In the genomic region with DNA sequence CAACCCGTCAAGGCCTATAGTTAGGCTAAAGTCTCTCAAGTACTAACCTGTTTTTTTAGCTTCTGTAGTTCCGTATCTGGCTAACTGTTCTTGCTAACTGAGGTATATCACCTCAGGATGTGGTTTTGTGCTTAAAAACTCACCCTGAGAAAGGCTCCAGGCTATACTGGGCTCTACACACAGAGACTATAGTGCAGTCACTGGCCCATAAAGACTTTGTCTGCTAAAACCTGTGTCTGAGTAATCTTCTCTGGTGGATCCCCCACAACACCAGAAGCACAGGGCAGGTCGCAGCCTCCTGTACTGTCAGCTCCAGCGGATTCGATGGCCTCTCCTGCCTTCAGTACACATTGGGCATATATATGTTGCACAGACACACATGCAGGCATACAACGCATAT, we compare ENCODE assay signal across 18 mouse cellular contexts. TPM values are rescaled to one million over a fixed set of nuclear protein-coding genes. Genes with fewer than 3 reads are reported as not detected.
DNase-seq lines count a peak whose midpoint lies in the region; ATAC-seq lines count a peak whose summit lies in the region.
"Had no signal": no experiment of that assay in that cellular context is flagged by ENCODE, and none has a peak within 500 bp of the region (broad histone marks: within the 10 kb centered on the region; RNA-seq: fewer than 3 reads in every experiment).

No protein-coding gene starts in this region.

- H3K4me1 ChIP-seq in liver, embryonic 12.5 days: peaks cover 73% of the 10 kb centered on the region

- no peak overlapping the region for H3K9ac ChIP-seq in liver, embryonic 12.5 days
- H3K9ac ChIP-seq: hindbrain, embryonic 14.5 days; neural tube, embryonic 15.5 days had no signal

- H3K36me3 ChIP-seq in liver, embryonic 12.5 days: peaks cover 39% of the 10 kb centered on the region

- no peak overlapping the region for H3K4me2 ChIP-seq in liver, embryonic 12.5 days
- H3K4me2 ChIP-seq: heart, embryonic 11.5 days; hindbrain, embryonic 14.5 days; neural tube, embryonic 15.5 days had no signal

- H3K27ac ChIP-seq in liver, embryonic 12.5 days: peak overlapping the region; percentile 33; the same call in 1 of the 2 replicates
- H3K27ac ChIP-seq: hindbrain, embryonic 14.5 days; midbrain, embryonic 10.5 days; neural tube, embryonic 15.5 days had no signal

- peak; percentile 71 to 74 for DNase-seq in B cell, adult 2 months
- DNase-seq in CD4-positive, CD25-positive, alpha-beta regulatory T cell, adult 2 months (ENCODE audit: low read depth, low spot score): peak; percentile 75
- DNase-seq in thymus, postnatal 14 days: peak; percentile 49
- no peak for DNase-seq in kidney, adult 9 months
- no peak for DNase-seq in gastrocnemius, postnatal 14 days
- no peak for DNase-seq in embryo, embryonic 10 days (ENCODE audit: low spot score)
- DNase-seq: cerebellum, postnatal 10 days; heart, postnatal 14 days; kidney, postnatal 14 days; lung, adult 2 months; lung, postnatal 36 days; retina, postnatal 1 day had no signal

- 89% methylated on average over 6 of the region's 6 CpGs for WGBS in liver, embryonic 12.5 days (ENCODE audit: insufficient replicate concordance)

- ATAC-seq in liver, embryonic 12.5 days: no peak
- ATAC-seq: intestine, postnatal 0 days had no signal

- H3K4me3 ChIP-seq in liver, embryonic 12.5 days: no peak overlapping the region
- H3K4me3 ChIP-seq: midbrain, embryonic 10.5 days; neural tube, embryonic 15.5 days had no signal

- H3K9me3 ChIP-seq in liver, embryonic 12.5 days (replicated peaks): no peaks in the 10 kb centered on the region
- H3K9me3 ChIP-seq: midbrain, embryonic 10.5 days; neural tube, embryonic 15.5 days had no signal

- intact Hi-C loops in gastrocnemius, postnatal 14 days (cut with DNase I; ENCODE audit: low total_unique reads): no loop called here

- H3K27me3 ChIP-seq in liver, embryonic 12.5 days (replicated peaks): no peaks in the 10 kb centered on the region
- H3K27me3 ChIP-seq: neural tube, embryonic 15.5 days had no signal

RNA-seq across cellular contexts. Expression of gene Mknk2, which starts 4.1 kb away (rescaled TPM):
- polyA plus RNA-seq in liver, embryonic 12.5 days (2016; fragmentation: Nextera tagmentation; extraction: Ambion mirVana): 124 and 125 TPM in 2 replicates
- 100 to 1,000 TPM; 167 to 186 TPM for total RNA-seq in gastrocnemius, postnatal 14 days (2021)

RNA-seq across cellular contexts. Expression of gene Mob3a, which starts 19.8 kb away (rescaled TPM):
- 43.9 and 45.3 TPM in 2 replicates for polyA plus RNA-seq in liver, embryonic 12.5 days (2016; fragmentation: Nextera tagmentation; extraction: Ambion mirVana)
- 1 to 10 TPM; 5.5 to 7.4 TPM for total RNA-seq in gastrocnemius, postnatal 14 days (2021)

RNA-seq across cellular contexts. Expression of gene Izumo4, which starts 20.0 kb away (rescaled TPM):
- polyA plus RNA-seq in liver, embryonic 12.5 days (2016; fragmentation: Nextera tagmentation; extraction: Ambion mirVana): 10.1 and 10.6 TPM in 2 replicates
- total RNA-seq in gastrocnemius, postnatal 14 days (2021): 1 to 10 TPM; 3.2 to 3.5 TPM

RNA-seq across cellular contexts. Expression of gene Btbd2, which starts 25.1 kb away (rescaled TPM):
- 26.0 and 27.3 TPM in 2 replicates for polyA plus RNA-seq in liver, embryonic 12.5 days (2016; fragmentation: Nextera tagmentation; extraction: Ambion mirVana)
- total RNA-seq in gastrocnemius, postnatal 14 days (2021): 10 to 100 TPM; 30.1 to 34.4 TPM

RNA-seq across cellular contexts. Expression of gene Csnk1g2, which starts 59.4 kb away (rescaled TPM):
- polyA plus RNA-seq in liver, embryonic 12.5 days (2016; fragmentation: Nextera tagmentation; extraction: Ambion mirVana): 106 TPM in 2 replicates
- total RNA-seq in gastrocnemius, postnatal 14 days (2021): 100 to 1,000 TPM in 1 of 2 experiments, 10 to 100 TPM in 1; 94.3 to 105 TPM

Comparison
In these comparisons a context has a peak if more than half of its experiments do, and no peak if none do; other contexts are left out.
1. DNase-seq: peak in B cell, adult 2 months (2 of 2), CD4-positive, CD25-positive, alpha-beta regulatory T cell, adult 2 months (single experiment) and thymus, postnatal 14 days (single experiment); none in kidney, adult 9 months (single experiment), gastrocnemius, postnatal 14 days (single experiment) and embryo, embryonic 10 days (single experiment).